ENCODE assay signal across 16 mouse cellular contexts in genomic region chr19:26564850-26565249, GRCm38 (mm10). TPM values are rescaled to one million over a fixed set of nuclear protein-coding genes. Genes with fewer than 3 reads are reported as not detected.
DNase-seq lines count a peak whose midpoint lies in the region; ATAC-seq lines count a peak whose summit lies in the region.
"Had no signal": no experiment of that assay in that cellular context is flagged by ENCODE, and none has a peak within 500 bp of the region (broad histone marks: within the 10 kb centered on the region; RNA-seq: fewer than 3 reads in every experiment).

No protein-coding gene starts in this region.

- no peak overlapping the region for H3K4me2 ChIP-seq in neural tube, embryonic 15.5 days
- H3K4me2 ChIP-seq: embryonic facial prominence, embryonic 12.5 days; forebrain, embryonic 15.5 days; heart, embryonic 12.5 days; hindbrain, embryonic 15.5 days had no signal

- H3K4me3 ChIP-seq in neural tube, embryonic 15.5 days (replicated peaks) = no peak overlapping the region
- H3K4me3 ChIP-seq: embryonic facial prominence, embryonic 12.5 days; forebrain, embryonic 15.5 days; heart, adult 2 months; heart, embryonic 12.5 days; hindbrain, embryonic 15.5 days had no signal

- ATAC-seq in hematopoietic stem cell, adult 5-6 weeks (replicated peaks in 1 of 2; ENCODE audit: insufficient read depth in 1 of 2, low FRiP score in 2 of 2, low TSS enrichment in 1 of 2, low read depth in 1 of 2, poor library complexity in 2 of 2, severe bottlenecking in 2 of 2) = peak; percentile 53 to 73; a peak in 1 of 4 replicates
- ATAC-seq in neural tube, embryonic 15.5 days (ENCODE audit: low FRiP score) = no peak
- ATAC-seq: forebrain, embryonic 15.5 days had no signal

- H3K27ac ChIP-seq in neural tube, embryonic 15.5 days (replicated peaks) = no peak overlapping the region
- H3K27ac ChIP-seq: embryonic facial prominence, embryonic 12.5 days; forebrain, embryonic 15.5 days; heart, adult 2 months; hindbrain, embryonic 15.5 days had no signal

- H3K36me3 ChIP-seq in neural tube, embryonic 15.5 days = no peaks in the 10 kb centered on the region
- H3K36me3 ChIP-seq: embryonic facial prominence, embryonic 12.5 days; forebrain, embryonic 15.5 days; heart, embryonic 12.5 days; hindbrain, embryonic 15.5 days had no signal

- H3K9me3 ChIP-seq in neural tube, embryonic 15.5 days (replicated peaks) = no peaks in the 10 kb centered on the region
- H3K9me3 ChIP-seq: embryonic facial prominence, embryonic 12.5 days; forebrain, embryonic 15.5 days; heart, embryonic 12.5 days; hindbrain, embryonic 15.5 days had no signal

- H3K4me1 ChIP-seq in neural tube, embryonic 15.5 days = peaks cover 15% of the 10 kb centered on the region
- H3K4me1 ChIP-seq: forebrain, embryonic 15.5 days; heart, embryonic 12.5 days had no signal

- H3K9ac ChIP-seq in neural tube, embryonic 15.5 days (replicated peaks) = no peak overlapping the region
- H3K9ac ChIP-seq: embryonic facial prominence, embryonic 12.5 days; forebrain, embryonic 15.5 days; heart, embryonic 12.5 days; hindbrain, embryonic 15.5 days had no signal

- WGBS in neural tube, embryonic 15.5 days = 65% methylated on average over 2 of the region's 2 CpGs

- peak; percentile 28 for DNase-seq in embryo, embryonic 11 days
- no peak for DNase-seq in embryo, embryonic 9.5 days (ENCODE audit: extremely low spot score)
- peak; percentile 5 for DNase-seq in layer of hippocampus, adult 9-11 months
- no peak for DNase-seq in layer of hippocampus, postnatal 25 days (ENCODE audit: extremely low spot score in 1 of 2, low spot score in 1 of 2)
- DNase-seq in B cell, adult 2 months = no peak
- DNase-seq: adrenal gland, adult 2 months; adrenal gland, postnatal 25 days; cerebellum, adult 18-20 months; gastrocnemius, postnatal 36 days; heart, adult 2 months had no signal

- no peaks in the 10 kb centered on the region for H3K27me3 ChIP-seq in neural tube, embryonic 15.5 days (replicated peaks)
- H3K27me3 ChIP-seq: embryonic facial prominence, embryonic 12.5 days; forebrain, embryonic 15.5 days; heart, embryonic 12.5 days; hindbrain, embryonic 15.5 days had no signal

RNA-seq across cellular contexts. Expression of gene Smarca2, which starts 40.0 kb away (rescaled TPM):
- 100 to 1,000 TPM; 178 to 184 TPM for total RNA-seq in layer of hippocampus, postnatal 25 days (2021)
- 163 and 207 TPM in 2 replicates for total RNA-seq in hematopoietic stem cell, adult 5-6 weeks (2017)
- polyA plus RNA-seq in neural tube, embryonic 15.5 days (2015; fragmentation: Nextera tagmentation; extraction: Ambion mirVana) = 84.5 and 99.7 TPM in 2 replicates

Comparison
In these comparisons a context has a peak if more than half of its experiments do, and no peak if none do; other contexts are left out.
1. DNase-seq: peak in embryo, embryonic 11 days (single experiment) and layer of hippocampus, adult 9-11 months (single experiment); none in embryo, embryonic 9.5 days (single experiment), layer of hippocampus, postnatal 25 days (0 of 2) and B cell, adult 2 months (0 of 2).